Comparison of ENCODE assay signal across 13 mouse cellular contexts in genomic region chr6:52189909-52190308, GRCm38 (mm10). TPM values are rescaled to one million over a fixed set of nuclear protein-coding genes. Genes with fewer than 3 reads are reported as not detected.
DNase-seq lines count a peak whose midpoint lies in the region; ATAC-seq lines count a peak whose summit lies in the region.
"Had no signal": no experiment of that assay in that cellular context is flagged by ENCODE, and none has a peak within 500 bp of the region (broad histone marks: within the 10 kb centered on the region; RNA-seq: fewer than 3 reads in every experiment).

No protein-coding gene starts in this region.

- WGBS in hindbrain, embryonic 12.5 days: 4% methylated on average over 8 of the region's 8 CpGs
- 19% methylated on average over 8 of the region's 8 CpGs for WGBS in kidney, embryonic 14.5 days
- 7% methylated on average over 8 of the region's 8 CpGs for WGBS in neural tube, embryonic 12.5 days
- 6% methylated on average over 8 of the region's 8 CpGs for WGBS in midbrain, embryonic 10.5 days

- H3K36me3 ChIP-seq in hindbrain, embryonic 12.5 days: no peaks in the 10 kb centered on the region
- peaks cover 20% of the 10 kb centered on the region; the same call in 1 of the 2 replicates for H3K36me3 ChIP-seq in kidney, embryonic 14.5 days (ENCODE audit: control insufficient read depth, insufficient read depth, low read length)
- H3K36me3 ChIP-seq in neural tube, embryonic 12.5 days: peaks cover 13% of the 10 kb centered on the region
- no peaks in the 10 kb centered on the region for H3K36me3 ChIP-seq in midbrain, embryonic 10.5 days
- H3K36me3 ChIP-seq: limb, embryonic 15.5 days had no signal

- H3K4me2 ChIP-seq in hindbrain, embryonic 12.5 days (replicated peaks): peak overlapping the region; percentile 66
- H3K4me2 ChIP-seq in kidney, embryonic 14.5 days (replicated peaks; ENCODE audit: low read depth, low read length): peak overlapping the region; percentile 97
- H3K4me2 ChIP-seq in neural tube, embryonic 12.5 days (replicated peaks): peak overlapping the region; percentile 99

- H3K4me1 ChIP-seq in hindbrain, embryonic 12.5 days: peaks cover 13% of the 10 kb centered on the region
- H3K4me1 ChIP-seq in kidney, embryonic 14.5 days (ENCODE audit: control insufficient read depth, insufficient read depth, low read length): peaks cover 66% of the 10 kb centered on the region
- peaks cover 93% of the 10 kb centered on the region for H3K4me1 ChIP-seq in neural tube, embryonic 12.5 days
- H3K4me1 ChIP-seq in midbrain, embryonic 10.5 days: peaks cover 15% of the 10 kb centered on the region

- peak overlapping the region; percentile 85 for H3K9ac ChIP-seq in hindbrain, embryonic 12.5 days
- H3K9ac ChIP-seq in kidney, embryonic 14.5 days (ENCODE audit: low read depth, low read length): peak overlapping the region; percentile 88
- H3K9ac ChIP-seq in neural tube, embryonic 12.5 days: peak overlapping the region; percentile 100
- H3K9ac ChIP-seq: limb, embryonic 15.5 days had no signal

- no peak for ATAC-seq in hindbrain, embryonic 12.5 days (ENCODE audit: low FRiP score)
- ATAC-seq in kidney, embryonic 14.5 days (ENCODE audit: low FRiP score, low TSS enrichment): no peak
- ATAC-seq in neural tube, embryonic 12.5 days (ENCODE audit: low FRiP score, low read depth): no peak
- ATAC-seq: midbrain, embryonic 16.5 days had no signal

- peak overlapping the region; percentile 52 for H3K4me3 ChIP-seq in hindbrain, embryonic 12.5 days
- H3K4me3 ChIP-seq in kidney, embryonic 14.5 days (ENCODE audit: low read length): peak overlapping the region; percentile 57; the same call in 1 of the 2 replicates
- peak overlapping the region; percentile 76 for H3K4me3 ChIP-seq in neural tube, embryonic 12.5 days
- no peak overlapping the region for H3K4me3 ChIP-seq in midbrain, embryonic 10.5 days
- H3K4me3 ChIP-seq: layer of hippocampus, adult 2 months had no signal

- peaks cover 98% of the 10 kb centered on the region for H3K27me3 ChIP-seq in hindbrain, embryonic 12.5 days
- no peaks in the 10 kb centered on the region for H3K27me3 ChIP-seq in kidney, embryonic 14.5 days (ENCODE audit: control insufficient read depth, insufficient read depth, low read length)
- H3K27me3 ChIP-seq in neural tube, embryonic 12.5 days (replicated peaks): no peaks in the 10 kb centered on the region
- peaks cover 100% of the 10 kb centered on the region for H3K27me3 ChIP-seq in midbrain, embryonic 10.5 days (ENCODE audit: low read depth, poor library complexity, severe bottlenecking)

- DNase-seq in kidney, adult 11 months: peak; percentile 48
- DNase-seq in kidney, adult 8-10 months: no peak
- no peak for DNase-seq in midbrain, embryonic 10.5 days (ENCODE audit: low spot score)
- DNase-seq in right cerebral cortex, postnatal 10 days (ENCODE audit: low spot score in 2 of 2): no peak
- DNase-seq in right cerebral cortex, postnatal 25 days: no peak
- DNase-seq: retina, postnatal 1 day; thymus, postnatal 25 days had no signal

- H3K27ac ChIP-seq in hindbrain, embryonic 12.5 days: peak overlapping the region; percentile 97
- peak overlapping the region; percentile 95 for H3K27ac ChIP-seq in kidney, embryonic 14.5 days (ENCODE audit: low read depth, low read length)
- peak overlapping the region; percentile 100 for H3K27ac ChIP-seq in neural tube, embryonic 12.5 days
- no peak overlapping the region for H3K27ac ChIP-seq in midbrain, embryonic 10.5 days (replicated peaks)
- H3K27ac ChIP-seq: layer of hippocampus, adult 2 months had no signal

- no peaks in the 10 kb centered on the region for H3K9me3 ChIP-seq in hindbrain, embryonic 12.5 days (replicated peaks)
- H3K9me3 ChIP-seq in kidney, embryonic 14.5 days (ENCODE audit: control insufficient read depth, low read length): no peaks in the 10 kb centered on the region
- no peaks in the 10 kb centered on the region for H3K9me3 ChIP-seq in neural tube, embryonic 12.5 days
- H3K9me3 ChIP-seq in midbrain, embryonic 10.5 days (replicated peaks): no peaks in the 10 kb centered on the region
- H3K9me3 ChIP-seq: limb, embryonic 15.5 days had no signal

RNA-seq across cellular contexts. Expression of gene Hoxa4, which starts 1.6 kb away (rescaled TPM):
- polyA plus RNA-seq in hindbrain, embryonic 12.5 days (2016; fragmentation: Nextera tagmentation; extraction: Ambion mirVana): 6.9 and 12.5 TPM in 2 replicates
- polyA plus RNA-seq in kidney, embryonic 14.5 days (2014; fragmentation: Nextera tagmentation; extraction: Ambion mirVana): 3.1 and 3.6 TPM in 2 replicates
- polyA plus RNA-seq in neural tube, embryonic 12.5 days (2016; fragmentation: Nextera tagmentation; extraction: Ambion mirVana): 7.1 and 9.7 TPM in 2 replicates
- not detected in 2 replicates for polyA plus RNA-seq in midbrain, embryonic 10.5 days (2016; fragmentation: Nextera tagmentation; extraction: Ambion mirVana)
- polyA plus RNA-seq: midbrain, embryonic 16.5 days had no signal

RNA-seq across cellular contexts. Expression of gene 5730596B20Rik, which starts 12.6 kb away (rescaled TPM):
- polyA plus RNA-seq in hindbrain, embryonic 12.5 days (2016; fragmentation: Nextera tagmentation; extraction: Ambion mirVana): 5.6 and 6.9 TPM in 2 replicates
- polyA plus RNA-seq in kidney, embryonic 14.5 days (2014; fragmentation: Nextera tagmentation; extraction: Ambion mirVana): 2.7 and 2.9 TPM in 2 replicates
- 6.4 and 7.0 TPM in 2 replicates for polyA plus RNA-seq in neural tube, embryonic 12.5 days (2016; fragmentation: Nextera tagmentation; extraction: Ambion mirVana)
- not detected in 2 replicates for polyA plus RNA-seq in midbrain, embryonic 10.5 days (2016; fragmentation: Nextera tagmentation; extraction: Ambion mirVana)
- polyA plus RNA-seq: midbrain, embryonic 16.5 days had no signal

RNA-seq across cellular contexts. Expression of gene Hoxa5, which starts 14.5 kb away (rescaled TPM):
- 53.4 and 82.9 TPM in 2 replicates for polyA plus RNA-seq in hindbrain, embryonic 12.5 days (2016; fragmentation: Nextera tagmentation; extraction: Ambion mirVana)
- 15.7 and 16.6 TPM in 2 replicates for polyA plus RNA-seq in kidney, embryonic 14.5 days (2014; fragmentation: Nextera tagmentation; extraction: Ambion mirVana)
- polyA plus RNA-seq in neural tube, embryonic 12.5 days (2016; fragmentation: Nextera tagmentation; extraction: Ambion mirVana): 72.6 and 76.1 TPM in 2 replicates
- not detected in 2 replicates for polyA plus RNA-seq in midbrain, embryonic 10.5 days (2016; fragmentation: Nextera tagmentation; extraction: Ambion mirVana)
- polyA plus RNA-seq: midbrain, embryonic 16.5 days had no signal

RNA-seq across cellular contexts. Expression of gene Hoxa6, which starts 18.6 kb away (rescaled TPM):
- polyA plus RNA-seq in hindbrain, embryonic 12.5 days (2016; fragmentation: Nextera tagmentation; extraction: Ambion mirVana): 18.7 and 20.5 TPM in 2 replicates
- polyA plus RNA-seq in kidney, embryonic 14.5 days (2014; fragmentation: Nextera tagmentation; extraction: Ambion mirVana): 4.4 TPM in 2 replicates
- 34.7 and 34.9 TPM in 2 replicates for polyA plus RNA-seq in neural tube, embryonic 12.5 days (2016; fragmentation: Nextera tagmentation; extraction: Ambion mirVana)
- polyA plus RNA-seq in midbrain, embryonic 10.5 days (2016; fragmentation: Nextera tagmentation; extraction: Ambion mirVana): not detected in 2 replicates
- polyA plus RNA-seq: midbrain, embryonic 16.5 days had no signal

RNA-seq across cellular contexts. Expression of gene Hoxa3, which starts 23.2 kb away (rescaled TPM):
- polyA plus RNA-seq in hindbrain, embryonic 12.5 days (2016; fragmentation: Nextera tagmentation; extraction: Ambion mirVana): 13.7 and 19.5 TPM in 2 replicates
- 9.7 and 13.6 TPM in 2 replicates for polyA plus RNA-seq in kidney, embryonic 14.5 days (2014; fragmentation: Nextera tagmentation; extraction: Ambion mirVana)
- 21.1 and 25.1 TPM in 2 replicates for polyA plus RNA-seq in neural tube, embryonic 12.5 days (2016; fragmentation: Nextera tagmentation; extraction: Ambion mirVana)
- polyA plus RNA-seq in midbrain, embryonic 10.5 days (2016; fragmentation: Nextera tagmentation; extraction: Ambion mirVana): not detected in 2 replicates
- polyA plus RNA-seq: midbrain, embryonic 16.5 days had no signal

Comparison
In these comparisons a context has a peak if more than half of its experiments do, and no peak if none do; other contexts are left out.
1. RNA of gene Hoxa5, which starts 14.5 kb away (polyA plus RNA-seq): 72.6 to 76.1 TPM in neural tube, embryonic 12.5 days, 53.4 to 82.9 TPM in hindbrain, embryonic 12.5 days and 15.7 to 16.6 TPM in kidney, embryonic 14.5 days; not detected in midbrain, embryonic 10.5 days; every median in the first group is over 10 times any median in the second.
2. Peak in every context shown above with its lines, with median percentiles within 50 percentile points of each other: H3K4me2 ChIP-seq and H3K9ac ChIP-seq.